Mouse (Mus musculus): ENCODE data around the gene Cep250. TPM values are rescaled to one million over a fixed set of nuclear protein-coding genes. Genes with fewer than 3 reads are reported as not detected.
A peak's percentile ranks its signal among the peaks of the same experiment; 100 is the strongest.
"Not testable (repeated sequence)": the region's sequence is repeated elsewhere in the genome, so short reads cannot be mapped to it uniquely, and the experiment has no call there.

Cep250 gene
- 10 to 100 TPM; 11.5 to 11.9 TPM for total RNA-seq (2021)
- long read RNA-seq, experiment 1, partial matches to known transcripts = 1 of 2 reads
- long read RNA-seq, experiment 1, other reads (novel, unspliced or antisense) = 0 of 2 reads
- long read RNA-seq, experiment 2, partial matches to known transcripts = 1 of 1 reads
- long read RNA-seq, experiment 2, other reads (novel, unspliced or antisense) = 0 of 1 reads

GRCm38 (mm10) chr2:155956134-155957059 lies at the start of gene Cep250:
Cep250 (plus strand) TSS chr2:155956458.
- DNase-seq = peak; percentile 95

- no peak for DNase-seq
Measured at GRCm38 (mm10) chr2:155914684-155915083, 41.6 kb upstream of the Cep250 start.

- DNase-seq = no peak
Measured at GRCm38 (mm10) chr2:155923143-155923542, 33.1 kb upstream of the Cep250 start.

DNA sequence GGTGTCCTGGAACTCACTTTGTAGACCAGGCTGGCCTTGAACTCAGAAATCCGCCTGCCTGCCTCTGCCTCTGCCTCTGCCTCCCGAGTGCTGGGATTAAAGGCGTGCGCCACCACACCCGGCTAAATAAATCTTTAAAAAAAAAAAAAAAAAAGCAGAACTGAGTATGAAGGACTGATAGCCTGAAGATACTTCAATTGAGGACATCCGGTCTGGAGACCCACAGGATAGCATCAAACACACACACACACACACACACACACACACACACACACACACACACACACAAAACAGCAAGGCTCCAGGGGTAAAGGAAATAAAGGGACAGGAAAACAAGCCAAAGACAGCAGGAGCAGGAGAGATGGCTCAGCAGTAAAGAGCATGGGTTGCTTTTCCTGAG lies 31.0 kb upstream of the Cep250 start:
- not testable (repeated sequence) for DNase-seq

- DNase-seq = no peak
Measured at GRCm38 (mm10) chr2:155928711-155929345, 27.4 kb upstream of the Cep250 start.

DNA sequence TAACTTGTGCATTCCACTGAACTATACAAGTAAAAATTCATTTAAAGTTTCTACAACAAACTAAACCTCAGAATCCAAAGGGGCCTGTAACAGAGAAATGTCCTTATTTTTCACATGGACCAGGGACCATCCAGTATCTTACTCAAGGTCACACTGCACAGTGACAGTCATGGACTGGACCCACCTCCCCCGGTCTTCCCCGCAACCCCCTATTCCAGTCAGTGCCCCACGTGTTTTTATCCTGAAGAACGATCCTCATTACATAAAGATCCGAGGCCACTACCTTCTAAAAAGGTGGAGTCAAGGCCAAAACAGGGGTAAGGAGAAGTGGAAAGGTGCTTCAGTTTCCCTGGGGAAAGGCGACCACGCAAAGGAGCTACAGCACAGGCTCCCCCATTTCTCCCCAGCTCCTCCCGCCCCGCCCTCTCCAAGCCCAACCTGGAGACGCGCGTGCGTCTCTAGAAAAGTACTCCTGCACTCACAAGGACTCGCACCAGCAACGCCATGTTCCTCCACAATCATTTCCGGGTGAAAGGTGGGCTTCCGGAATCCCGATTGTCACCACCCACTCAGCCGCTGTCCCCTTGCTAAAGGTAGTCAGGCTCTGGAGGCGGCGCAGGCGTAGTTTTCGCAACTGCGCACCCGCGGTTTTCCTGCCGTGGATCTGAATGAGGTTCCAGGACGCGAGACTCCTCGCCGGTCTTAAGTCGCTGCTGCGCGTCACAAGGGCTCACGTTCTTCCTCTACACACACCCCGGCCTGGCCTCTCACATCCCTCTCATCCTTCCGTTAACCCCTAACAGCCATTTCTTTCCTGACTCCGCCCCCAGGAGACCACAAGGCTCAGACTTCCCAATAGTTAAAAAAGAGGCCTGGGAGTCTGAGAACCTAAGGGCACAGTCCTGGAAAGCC lies 26.5 kb upstream of the Cep250 start, which contains the start of gene Uqcc1:
TSS of gene Uqcc1 (minus strand) at position 780 of the 912 bp plus-strand sequence.
- DNase-seq = peak; percentile 94 to 95

DNA sequence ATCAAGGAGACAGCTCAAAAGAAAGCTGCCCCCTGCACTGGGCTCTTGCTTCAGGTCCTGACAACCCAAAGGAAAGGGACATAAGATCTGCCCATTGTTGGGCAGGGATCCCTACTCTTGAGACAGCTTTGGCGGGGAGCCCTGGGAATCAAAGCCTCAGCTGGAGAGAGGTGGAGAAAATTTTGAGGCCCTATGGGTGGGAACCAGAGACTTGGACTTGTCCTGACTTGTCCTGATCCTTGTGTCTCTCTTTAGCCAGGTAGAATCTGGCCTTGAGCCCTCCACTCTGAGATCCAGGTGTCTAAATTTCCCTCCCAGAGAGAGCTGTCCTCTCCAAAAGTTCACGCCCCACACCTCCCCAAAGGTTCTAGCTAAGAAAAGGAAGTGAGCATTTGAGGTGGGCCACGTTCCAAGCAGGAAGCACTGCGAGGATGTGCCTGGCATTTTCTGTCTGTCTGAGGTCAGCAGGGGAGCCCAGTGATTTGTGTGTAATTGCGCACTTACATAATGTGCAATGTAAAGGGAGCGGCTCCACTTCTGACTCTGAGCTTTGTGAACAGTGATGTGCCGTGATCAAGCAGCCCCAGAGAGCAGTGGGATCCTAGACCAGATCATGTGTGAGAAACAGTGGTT lies 16.2 kb upstream of the Cep250 start:
- DNase-seq = no peak

GRCm38 (mm10) chr2:155940681-155941080 lies 15.6 kb upstream of the Cep250 start, which contains the start of gene Gm15557:
Gm15557 (plus strand) TSS chr2:155940728.
- no peak for DNase-seq

DNA sequence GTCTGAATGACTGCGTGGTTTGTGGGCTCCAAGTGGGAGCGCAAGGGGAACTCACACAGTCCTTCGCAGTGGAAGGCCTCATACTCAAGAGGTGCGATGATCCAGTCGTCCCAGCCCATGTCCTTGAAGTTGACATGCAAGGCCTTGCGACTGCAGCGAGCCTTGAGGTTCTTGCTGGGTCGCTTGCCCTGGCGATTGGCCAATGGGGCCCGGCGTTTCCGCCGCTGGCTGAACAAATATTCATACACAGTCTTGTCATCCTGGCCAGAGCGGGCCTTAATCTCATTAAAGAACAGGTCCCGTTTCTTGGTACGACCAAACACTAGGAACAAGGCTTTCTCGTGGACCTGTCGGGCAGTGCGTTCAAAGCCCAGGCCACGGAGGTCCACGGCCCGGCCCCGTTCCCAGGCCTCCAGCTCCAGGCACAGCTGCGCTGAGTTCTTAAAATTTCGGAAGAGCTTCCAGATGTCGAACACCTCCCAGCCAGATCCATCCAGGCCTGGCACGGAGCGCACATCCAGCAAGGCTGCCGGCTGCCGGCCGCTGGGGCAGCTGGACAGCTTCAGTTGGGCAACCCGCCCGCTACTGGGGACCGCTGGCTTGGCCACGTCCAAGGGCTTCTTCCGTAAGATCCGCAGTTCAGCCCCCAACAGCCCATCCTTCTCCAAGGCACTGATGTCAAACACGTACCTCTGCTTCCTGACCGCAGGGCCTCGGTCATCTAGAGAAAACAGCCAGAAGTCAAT lies 14.4 kb upstream of the Cep250 start:
- DNase-seq = peak; percentile 85 to 88

- DNase-seq = no peak
Measured at GRCm38 (mm10) chr2:155943463-155943862, 12.8 kb upstream of the Cep250 start.

- no peak for DNase-seq
Measured at GRCm38 (mm10) chr2:155944685-155945084, 11.6 kb upstream of the Cep250 start.

GRCm38 (mm10) chr2:155945124-155945523 lies 11.1 kb upstream of the Cep250 start, which contains the start of gene Gdf5:
Gdf5 (minus strand) TSS chr2:155945367.
- DNase-seq = no peak

DNA sequence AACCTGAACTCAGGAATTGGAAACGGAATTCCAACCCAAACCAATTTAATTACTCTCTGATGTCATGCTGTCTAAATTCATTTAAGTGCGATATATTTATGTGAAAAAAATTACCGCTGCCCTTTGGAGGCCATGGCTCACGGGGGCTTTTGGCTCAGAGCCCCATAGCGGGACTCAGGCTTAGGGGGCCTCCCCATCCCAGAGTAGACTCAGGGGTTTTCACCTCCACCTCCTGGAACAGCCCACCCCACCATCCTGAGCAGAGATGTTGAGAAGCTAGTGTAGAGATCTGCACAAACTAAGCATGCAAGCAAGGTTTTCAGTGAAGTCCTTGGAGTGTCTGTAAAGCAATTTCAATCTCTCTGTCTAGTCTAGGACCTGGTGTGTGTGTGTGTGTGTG lies 10.7 kb upstream of the Cep250 start:
- DNase-seq = no peak

DNA sequence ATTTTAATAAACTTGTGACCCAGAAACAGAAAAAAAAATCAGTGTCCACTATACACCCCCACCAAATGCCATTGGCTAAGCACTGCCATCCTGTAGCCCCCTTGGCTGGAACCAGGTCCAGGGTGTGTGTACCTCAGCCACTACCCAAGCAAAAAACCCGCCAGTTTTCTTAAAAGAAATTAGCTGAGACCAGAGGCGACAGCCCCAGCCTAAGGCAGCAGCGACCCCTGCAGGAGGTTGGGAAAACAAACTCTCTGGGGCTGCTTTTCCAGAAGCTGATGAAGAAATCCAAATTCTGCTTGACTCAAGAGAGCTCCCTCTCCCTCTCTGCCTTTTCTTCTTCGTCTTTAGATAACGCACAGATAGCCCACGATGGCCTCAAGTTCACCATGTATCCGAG lies 10.2 kb upstream of the Cep250 start:
- peak; percentile 86 to 89 for DNase-seq

DNA sequence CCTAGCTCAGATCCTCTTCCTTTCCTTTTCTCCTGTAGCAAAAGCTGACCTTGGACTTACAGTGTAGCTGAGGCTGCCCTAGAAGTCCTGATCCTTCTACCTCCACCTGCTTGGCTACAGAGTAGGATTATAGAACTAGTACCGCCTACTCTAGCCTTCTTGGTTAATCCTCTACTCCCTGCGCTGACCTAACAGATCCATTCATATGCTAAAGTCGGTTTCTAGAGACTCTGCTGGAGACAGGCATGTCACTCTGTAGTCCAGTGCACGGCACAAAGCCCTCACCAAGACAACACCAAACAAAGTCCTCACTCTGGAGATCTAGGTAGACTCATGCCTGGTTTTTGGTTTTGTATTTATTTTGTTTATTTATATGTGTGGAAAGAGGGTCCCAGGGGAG lies 9.8 kb upstream of the Cep250 start:
- no peak for DNase-seq

- DNase-seq = no peak
Measured at GRCm38 (mm10) chr2:155947390-155948002, 8.8 kb upstream of the Cep250 start.

DNA sequence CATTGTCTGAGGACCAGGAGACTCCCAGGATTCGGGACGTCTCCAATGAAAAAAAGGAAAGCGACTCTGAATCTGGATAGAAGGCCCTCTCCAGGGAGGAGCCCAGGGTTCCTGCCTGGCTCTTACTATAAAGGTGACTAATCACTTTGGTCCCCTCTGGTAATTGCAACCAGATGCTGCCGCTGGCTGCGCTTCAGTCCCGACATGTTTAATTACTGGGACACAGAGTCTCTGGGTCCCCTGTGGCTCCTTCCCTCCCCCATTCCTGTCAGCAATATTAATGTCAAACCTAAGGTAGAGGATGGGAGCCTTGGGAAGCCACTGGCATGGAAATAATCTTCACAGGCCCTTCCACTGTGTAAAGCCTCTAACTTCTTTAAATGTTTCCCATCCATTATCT lies 6.9 kb upstream of the Cep250 start:
- no peak for DNase-seq

GRCm38 (mm10) chr2:155952006-155952405 lies 4.3 kb upstream of the Cep250 start:
- peak; percentile 63 to 76 for DNase-seq

DNA sequence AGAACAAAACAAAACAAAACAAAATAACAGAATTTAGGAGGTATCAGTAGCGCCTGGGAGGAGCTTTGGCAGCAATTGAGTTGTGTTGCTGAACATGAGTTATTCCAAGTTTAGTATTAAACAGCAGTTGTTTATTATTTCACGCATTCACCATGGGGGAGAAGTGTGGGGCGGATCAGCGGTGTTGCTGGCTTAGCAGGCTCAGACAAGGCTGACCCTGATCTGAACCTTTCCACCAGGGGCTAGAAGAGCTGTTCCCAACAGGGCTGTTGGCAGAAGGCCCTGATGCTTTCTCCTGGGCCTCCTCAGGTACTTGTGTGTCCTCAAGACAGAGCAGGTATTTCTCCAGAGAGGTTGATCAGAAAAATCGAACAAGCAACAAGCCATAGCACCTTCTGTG lies 3.7 kb downstream of the Cep250 start:
- DNase-seq = no peak

DNA sequence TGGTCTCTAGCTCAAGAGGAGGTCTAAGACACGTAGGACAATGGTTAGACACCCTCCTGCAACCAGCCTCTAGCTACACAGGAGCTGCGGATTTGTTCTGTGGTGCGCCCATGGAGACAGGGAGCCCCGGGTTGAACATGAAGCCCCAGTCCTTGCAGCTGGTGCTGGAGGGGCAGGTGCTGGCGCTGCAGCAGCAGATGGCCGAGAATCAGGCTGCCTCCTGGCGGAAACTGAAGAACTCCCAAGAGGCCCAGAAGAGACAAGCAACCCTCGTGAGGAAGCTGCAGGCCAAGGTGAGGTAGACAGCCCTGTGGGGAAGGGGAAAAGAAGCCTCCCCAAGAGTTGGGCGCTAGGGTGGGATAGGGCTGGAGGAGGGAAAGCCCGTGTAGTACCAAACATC lies 5.6 kb downstream of the Cep250 start:
- DNase-seq = no peak
